Mouse (Mus musculus) layer of hippocampus, postnatal 10 days (tissue): ENCODE results near the gene Cbln4. TPM values are rescaled to one million over a fixed set of nuclear protein-coding genes. Genes with fewer than 3 reads are reported as not detected.

ENCODE experiments used
- total RNA-seq, 2 experiments: library from RNA; stranded (reverse); gene quantifications; 2 replicates each; pipeline ENCODE4 v1.2.3; 2021

Gene Cbln4
- total RNA-seq, 2 experiments from 2014 or later, result 11.5 to 12.4 TPM

Other genes with a start within 250 kb of the Cbln4 start
- gene Mc3r, start 205.0 kb upstream of the Cbln4 start, total RNA-seq, result under 1 TPM; 0.29 to 0.39 TPM